11 mouse cellular contexts compared by ENCODE assay signal in the genomic region with DNA sequence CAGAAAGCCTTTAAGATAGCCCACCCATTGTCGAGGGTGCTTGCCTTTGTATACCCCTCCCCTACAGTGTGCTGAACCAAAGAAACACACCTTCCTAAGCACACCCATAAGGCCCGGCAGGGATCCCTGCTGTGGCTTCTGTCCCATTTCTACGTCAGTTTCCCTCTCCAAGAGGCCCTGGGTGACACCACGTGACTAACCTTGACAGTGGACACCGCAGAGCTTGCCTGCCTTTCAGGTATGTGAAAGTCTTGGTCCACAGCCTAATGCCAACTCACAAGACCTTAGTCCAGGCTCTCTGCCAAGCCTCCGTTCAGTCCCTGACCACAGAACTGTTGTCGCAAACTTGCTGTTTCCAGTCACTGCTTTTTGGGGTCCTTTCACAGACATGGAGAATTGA. TPM values are rescaled to one million over a fixed set of nuclear protein-coding genes. Genes with fewer than 3 reads are reported as not detected.
A peak's percentile ranks its signal among the peaks of the same experiment; 100 is the strongest.
DNase-seq lines count a peak whose midpoint lies in the region; ATAC-seq and TF ChIP-seq lines count a peak whose summit lies in the region.
"Had no signal": no experiment of that assay in that cellular context is flagged by ENCODE, and none has a peak within 500 bp of the region (broad histone marks: within the 10 kb centered on the region; RNA-seq: fewer than 3 reads in every experiment).

No protein-coding gene starts in this region.

- H3K4me2 ChIP-seq in hindbrain, postnatal 0 days (ENCODE audit: low read depth, low read length) = no peak overlapping the region
- H3K4me2 ChIP-seq in heart, postnatal 0 days (ENCODE audit: low read depth, low read length) = peak overlapping the region; percentile 38; the same call in 1 of the 2 replicates
- H3K4me2 ChIP-seq in liver, embryonic 12.5 days = peak overlapping the region; percentile 71
- no peak overlapping the region for H3K4me2 ChIP-seq in stomach, embryonic 16.5 days (ENCODE audit: low read depth, low read length)
- H3K4me2 ChIP-seq: hindbrain, embryonic 15.5 days had no signal

- H3K4me1 ChIP-seq in hindbrain, embryonic 10.5 days (replicated peaks) = peaks cover 2% of the 10 kb centered on the region; the same call in 1 of the 2 replicates
- no peaks in the 10 kb centered on the region for H3K4me1 ChIP-seq in hindbrain, postnatal 0 days (ENCODE audit: insufficient read depth, low read length)
- H3K4me1 ChIP-seq in heart, postnatal 0 days (ENCODE audit: control insufficient read depth, insufficient read depth) = no peaks in the 10 kb centered on the region
- peaks cover 43% of the 10 kb centered on the region for H3K4me1 ChIP-seq in liver, embryonic 12.5 days
- no peaks in the 10 kb centered on the region; the same call in 1 of the 2 replicates for H3K4me1 ChIP-seq in stomach, embryonic 16.5 days (ENCODE audit: control insufficient read depth, insufficient read depth, low read length)
- H3K4me1 ChIP-seq: hindbrain, embryonic 15.5 days had no signal

- ATAC-seq in hindbrain, postnatal 0 days = no peak
- peak; percentile 80 for ATAC-seq in heart, postnatal 0 days (ENCODE audit: insufficient read depth, low read depth)
- peak; percentile 79 for ATAC-seq in liver, embryonic 12.5 days
- ATAC-seq in stomach, embryonic 16.5 days (ENCODE audit: insufficient read depth, low FRiP score) = peak; percentile 80

- no peaks in the 10 kb centered on the region for H3K36me3 ChIP-seq in hindbrain, embryonic 10.5 days
- no peaks in the 10 kb centered on the region for H3K36me3 ChIP-seq in hindbrain, postnatal 0 days (ENCODE audit: insufficient read depth, low read length)
- H3K36me3 ChIP-seq in heart, postnatal 0 days (replicated peaks; ENCODE audit: control insufficient read depth, insufficient read depth, low read length) = no peaks in the 10 kb centered on the region
- no peaks in the 10 kb centered on the region for H3K36me3 ChIP-seq in liver, embryonic 12.5 days
- no peaks in the 10 kb centered on the region for H3K36me3 ChIP-seq in stomach, embryonic 16.5 days (ENCODE audit: control insufficient read depth, insufficient read depth, low read length)
- H3K36me3 ChIP-seq: hindbrain, embryonic 15.5 days had no signal

- no peaks in the 10 kb centered on the region for H3K27me3 ChIP-seq in hindbrain, embryonic 10.5 days (ENCODE audit: insufficient read depth, poor library complexity, severe bottlenecking)
- no peaks in the 10 kb centered on the region for H3K27me3 ChIP-seq in hindbrain, postnatal 0 days (ENCODE audit: insufficient read depth, low read length)
- no peaks in the 10 kb centered on the region for H3K27me3 ChIP-seq in heart, postnatal 0 days (ENCODE audit: control insufficient read depth, insufficient read depth, low read length)
- H3K27me3 ChIP-seq in liver, embryonic 12.5 days (replicated peaks) = no peaks in the 10 kb centered on the region; the same call in 1 of the 2 replicates
- no peaks in the 10 kb centered on the region for H3K27me3 ChIP-seq in stomach, embryonic 16.5 days (ENCODE audit: control insufficient read depth, insufficient read depth, low read length)
- H3K27me3 ChIP-seq: CH12.LX; hindbrain, embryonic 15.5 days had no signal

- no peak overlapping the region for H3K9ac ChIP-seq in hindbrain, postnatal 0 days (replicated peaks; ENCODE audit: low read length)
- H3K9ac ChIP-seq in heart, postnatal 0 days (replicated peaks; ENCODE audit: low read depth, low read length) = no peak overlapping the region
- peak overlapping the region; percentile 61 for H3K9ac ChIP-seq in liver, embryonic 12.5 days
- no peak overlapping the region for H3K9ac ChIP-seq in stomach, embryonic 16.5 days (ENCODE audit: low read length)
- H3K9ac ChIP-seq: hindbrain, embryonic 15.5 days had no signal

- DNase-seq in hindbrain, embryonic 10.5 days (ENCODE audit: low spot score) = no peak
- DNase-seq in hindbrain, postnatal 0 days (ENCODE audit: low spot score) = no peak
- DNase-seq in heart, postnatal 0 days (ENCODE audit: low spot score) = peak; percentile 37
- DNase-seq in cerebellum, postnatal 36 days = no peak
- DNase-seq in cerebellum, postnatal 4 days (ENCODE audit: low spot score in 2 of 2) = no peak
- no peak for DNase-seq in left cerebral cortex, adult 9 months (ENCODE audit: low spot score in 2 of 2)
- DNase-seq: cerebellum, adult 11 months had no signal

- no peak overlapping the region for H3K4me3 ChIP-seq in hindbrain, embryonic 10.5 days
- no peak overlapping the region for H3K4me3 ChIP-seq in hindbrain, postnatal 0 days (ENCODE audit: low read length)
- no peak overlapping the region for H3K4me3 ChIP-seq in heart, postnatal 0 days (ENCODE audit: low read depth, low read length)
- H3K4me3 ChIP-seq in liver, embryonic 12.5 days = peak overlapping the region; percentile 32
- no peak overlapping the region for H3K4me3 ChIP-seq in stomach, embryonic 16.5 days (replicated peaks; ENCODE audit: low read length)
- H3K4me3 ChIP-seq: hindbrain, embryonic 15.5 days had no signal

- 84% methylated on average over 7 of the region's 7 CpGs for WGBS in hindbrain, embryonic 10.5 days
- WGBS in hindbrain, postnatal 0 days = 64% methylated on average over 7 of the region's 7 CpGs
- WGBS in heart, postnatal 0 days = 24% methylated on average over 7 of the region's 7 CpGs
- WGBS in liver, embryonic 12.5 days (ENCODE audit: insufficient replicate concordance) = 21% methylated on average over 7 of the region's 7 CpGs
- WGBS in stomach, embryonic 16.5 days = 53% methylated on average over 7 of the region's 7 CpGs

- no peak for TF ChIP-seq EP300 in heart, postnatal 0 days (IDR thresholded peaks at IDR 0.05; ENCODE audit: low read depth)

- H3K9me3 ChIP-seq in hindbrain, embryonic 10.5 days = no peaks in the 10 kb centered on the region
- H3K9me3 ChIP-seq in hindbrain, postnatal 0 days (ENCODE audit: low read length) = no peaks in the 10 kb centered on the region
- no peaks in the 10 kb centered on the region for H3K9me3 ChIP-seq in heart, postnatal 0 days (replicated peaks; ENCODE audit: control insufficient read depth, low read length)
- no peaks in the 10 kb centered on the region for H3K9me3 ChIP-seq in liver, embryonic 12.5 days (replicated peaks)
- no peaks in the 10 kb centered on the region for H3K9me3 ChIP-seq in stomach, embryonic 16.5 days (replicated peaks; ENCODE audit: control insufficient read depth, low read length)
- H3K9me3 ChIP-seq: hindbrain, embryonic 15.5 days had no signal

- no peak for TF ChIP-seq CTCF in hindbrain, postnatal 0 days (IDR thresholded peaks at IDR 0.05; ENCODE audit: low read depth)
- no peak for TF ChIP-seq CTCF in heart, postnatal 0 days (IDR thresholded peaks at IDR 0.05; ENCODE audit: low read depth)

- peak overlapping the region; percentile 53 for H3K27ac ChIP-seq in hindbrain, embryonic 10.5 days
- no peak overlapping the region for H3K27ac ChIP-seq in hindbrain, postnatal 0 days
- no peak overlapping the region for H3K27ac ChIP-seq in heart, postnatal 0 days (ENCODE audit: low read depth)
- peak overlapping the region; percentile 97 for H3K27ac ChIP-seq in liver, embryonic 12.5 days
- no peak overlapping the region for H3K27ac ChIP-seq in stomach, embryonic 16.5 days (ENCODE audit: low read length)
- H3K27ac ChIP-seq: hindbrain, embryonic 15.5 days had no signal

RNA-seq across cellular contexts. Expression of a gene that starts 20.1 kb away (rescaled TPM):
- polyA plus RNA-seq in hindbrain, embryonic 10.5 days (2016; fragmentation: Nextera tagmentation; extraction: Ambion mirVana) = not detected in 2 replicates
- 0.32 and 0.37 TPM in 2 replicates for total RNA-seq in hindbrain, postnatal 0 days (2014; rRNA removed)
- 0.10 TPM in 1 of 2 replicates, not detected in the other for polyA plus RNA-seq in hindbrain, postnatal 0 days (2015; fragmentation: Nextera tagmentation; extraction: Ambion mirVana)
- total RNA-seq in heart, postnatal 0 days (2014; rRNA removed; ENCODE audit: low replicate concordance) = not detected in 2 replicates
- polyA plus RNA-seq in heart, postnatal 0 days (2015; fragmentation: Nextera tagmentation; extraction: Ambion mirVana) = not detected in 2 replicates
- 0.05 TPM in 1 of 2 replicates, not detected in the other for polyA plus RNA-seq in liver, embryonic 12.5 days (2016; fragmentation: Nextera tagmentation; extraction: Ambion mirVana)
- not detected in 2 replicates for polyA plus RNA-seq in stomach, embryonic 16.5 days (2015; fragmentation: Nextera tagmentation; extraction: Ambion mirVana)
- total RNA-seq: CH12.LX had no signal

RNA-seq across cellular contexts. Expression of a gene that starts 26.5 kb away (rescaled TPM):
- polyA plus RNA-seq in hindbrain, embryonic 10.5 days (2016; fragmentation: Nextera tagmentation; extraction: Ambion mirVana) = 40.4 and 49.0 TPM in 2 replicates
- total RNA-seq in hindbrain, postnatal 0 days (2014; rRNA removed) = 40.1 and 52.0 TPM in 2 replicates
- polyA plus RNA-seq in hindbrain, postnatal 0 days (2015; fragmentation: Nextera tagmentation; extraction: Ambion mirVana) = 120 and 129 TPM in 2 replicates
- total RNA-seq in heart, postnatal 0 days (2014; rRNA removed; ENCODE audit: low replicate concordance) = 17.7 and 27.7 TPM in 2 replicates
- 76.0 and 79.1 TPM in 2 replicates for polyA plus RNA-seq in heart, postnatal 0 days (2015; fragmentation: Nextera tagmentation; extraction: Ambion mirVana)
- polyA plus RNA-seq in liver, embryonic 12.5 days (2016; fragmentation: Nextera tagmentation; extraction: Ambion mirVana) = 60.5 and 65.5 TPM in 2 replicates
- 62.8 and 86.1 TPM in 2 replicates for polyA plus RNA-seq in stomach, embryonic 16.5 days (2015; fragmentation: Nextera tagmentation; extraction: Ambion mirVana)

Comparison
In these comparisons a context has a peak if more than half of its experiments do, and no peak if none do; other contexts are left out.
1. H3K27ac ChIP-seq: peak in hindbrain, embryonic 10.5 days (single experiment) and liver, embryonic 12.5 days (single experiment); none in hindbrain, postnatal 0 days (single experiment), heart, postnatal 0 days (single experiment) and stomach, embryonic 16.5 days (single experiment).
2. H3K4me2 ChIP-seq: peak in heart, postnatal 0 days (single experiment) and liver, embryonic 12.5 days (single experiment); none in hindbrain, postnatal 0 days (single experiment) and stomach, embryonic 16.5 days (single experiment).